Mouse (Mus musculus) spleen, adult 18-20 months (tissue): ENCODE data around the gene Afmid.
"Not testable (repeated sequence)": the region's sequence is repeated elsewhere in the genome, so short reads cannot be mapped to it uniquely, and the experiment has no call there.

ENCODE experiments used
- DNase-seq, 2 experiments: peaks; one replicate each; pipeline ENCODE4 v3.0.0; 2022; ENCODE audit warnings: mixed read lengths in 2 of 2

The Afmid gene

GRCm38 (mm10) chr11:117796954-117797353, 28.8 kb upstream of the Afmid start:
- DNase-seq = no peak

DNA sequence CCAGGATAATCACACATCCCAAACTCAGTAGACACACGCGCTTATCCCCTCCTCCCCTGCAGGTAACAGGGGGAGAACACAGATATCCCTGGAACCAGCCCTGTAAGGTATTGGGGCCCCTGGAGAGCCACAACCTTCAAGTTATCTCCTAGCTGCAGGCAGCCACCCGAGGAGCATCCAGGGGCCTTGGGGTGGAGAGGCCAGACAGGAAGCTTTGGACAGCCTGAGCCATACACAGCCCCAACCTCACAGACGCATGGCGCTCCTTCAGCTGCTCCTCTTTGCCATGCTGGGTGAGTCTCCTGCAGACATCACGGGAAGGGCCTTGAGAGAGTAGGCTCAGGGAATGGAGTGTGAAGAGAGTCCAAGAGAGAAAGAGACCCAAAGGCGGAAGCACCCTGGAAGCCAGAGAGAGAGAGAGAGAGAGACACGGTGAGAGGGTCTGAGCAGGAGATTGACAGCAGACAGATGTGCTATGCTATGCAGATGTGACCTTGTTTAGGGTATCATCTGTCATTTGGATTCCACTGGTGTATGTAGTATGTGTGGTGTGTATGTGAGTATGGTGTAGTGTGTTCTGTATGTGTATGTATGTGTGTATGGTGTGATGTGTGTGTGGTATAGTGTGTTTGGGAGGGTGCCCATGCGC, 28.1 kb upstream of the Afmid start, which contains the start of gene 6030468B19Rik:
6030468B19Rik (plus strand) TSS at position 150 of the 649 bp plus-strand sequence.
- DNase-seq = no peak

- no peak for DNase-seq
Observed at GRCm38 (mm10) chr11:117798160-117798541, 27.6 kb upstream of the Afmid start.

DNA sequence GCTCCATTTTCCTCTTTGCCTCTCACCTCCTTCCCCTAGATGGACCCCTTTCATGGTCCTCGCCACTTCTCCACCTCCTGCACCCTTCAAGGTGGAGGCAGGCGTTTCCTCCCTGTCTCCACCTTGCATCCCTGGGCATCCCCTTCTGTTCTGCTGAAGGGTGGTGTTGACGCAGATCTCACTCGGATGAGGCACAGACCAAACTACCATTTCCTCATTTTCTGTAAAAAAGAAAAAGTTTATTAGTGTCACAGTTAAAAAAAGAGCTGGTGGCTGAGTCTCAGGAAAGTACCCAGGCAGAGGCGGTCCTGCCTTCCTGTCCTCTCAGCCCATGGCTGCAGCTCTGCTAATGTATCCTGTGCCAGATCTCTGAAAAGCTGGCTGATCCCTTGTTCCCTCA, 26.6 kb upstream of the Afmid start:
- DNase-seq = no peak

GRCm38 (mm10) chr11:117800038-117800437, 25.7 kb upstream of the Afmid start:
- no peak for DNase-seq

DNA sequence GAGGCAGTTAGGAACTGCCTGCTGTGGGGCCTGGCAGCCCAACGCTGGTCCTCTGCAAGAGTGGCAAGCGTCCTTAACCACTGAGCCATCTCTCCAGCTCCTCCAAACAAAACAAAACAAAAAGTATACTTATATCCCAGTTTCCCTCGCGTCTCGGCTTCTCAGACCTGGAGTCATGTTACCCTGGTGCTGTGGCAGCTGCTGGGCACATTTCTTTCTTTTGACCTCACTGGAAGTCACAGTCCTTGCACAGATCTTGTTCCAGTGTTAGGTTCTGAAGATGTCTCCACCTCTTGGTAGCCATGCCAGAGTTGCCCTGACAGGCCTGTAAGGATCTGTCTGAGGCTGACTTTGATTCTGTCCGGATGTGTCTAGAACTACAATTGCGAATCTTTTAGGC, 24.1 kb upstream of the Afmid start:
- DNase-seq = no peak

GRCm38 (mm10) chr11:117803166-117803688, 22.5 kb upstream of the Afmid start:
- no peak for DNase-seq

- DNase-seq = no peak
Observed at GRCm38 (mm10) chr11:117806781-117807180, 18.9 kb upstream of the Afmid start.

- DNase-seq = peak; percentile 66 to 82
Observed at GRCm38 (mm10) chr11:117809407-117810311, 16.1 kb upstream of the Afmid start, which contains the start of the genes Gm20708 and Syngr2. Gene Gm20708 (plus strand): TSS chr11:117809668. Gene Syngr2 (plus strand): TSS chr11:117809668.

GRCm38 (mm10) chr11:117810401-117811046, 15.2 kb upstream of the Afmid start:
- peak; percentile 66 to 76 for DNase-seq

- no peak for DNase-seq
Observed at GRCm38 (mm10) chr11:117813867-117814266, 11.9 kb upstream of the Afmid start.

GRCm38 (mm10) chr11:117814704-117815366, 10.9 kb upstream of the Afmid start:
- DNase-seq = no peak

DNA sequence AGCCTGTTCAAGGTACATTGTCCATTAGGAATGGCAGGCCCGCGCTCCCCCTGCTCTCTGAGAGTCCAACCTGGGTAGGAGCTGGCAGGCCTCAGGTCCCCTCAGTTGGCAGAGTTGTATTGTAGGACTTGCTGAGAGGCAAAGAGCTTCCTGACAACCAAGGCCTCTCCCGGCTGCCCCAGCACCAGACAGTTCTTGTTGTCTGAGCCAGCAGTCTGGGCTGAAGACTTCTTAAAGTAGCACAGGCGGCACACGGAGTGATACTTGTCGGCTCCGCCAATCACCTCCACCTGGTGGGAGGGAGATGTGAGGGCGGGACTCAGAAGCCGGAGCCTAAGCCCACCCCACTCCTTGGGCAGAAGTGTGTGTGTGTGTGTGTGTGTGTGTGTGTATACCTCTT, 9.9 kb upstream of the Afmid start:
- DNase-seq = not testable (repeated sequence)

DNA sequence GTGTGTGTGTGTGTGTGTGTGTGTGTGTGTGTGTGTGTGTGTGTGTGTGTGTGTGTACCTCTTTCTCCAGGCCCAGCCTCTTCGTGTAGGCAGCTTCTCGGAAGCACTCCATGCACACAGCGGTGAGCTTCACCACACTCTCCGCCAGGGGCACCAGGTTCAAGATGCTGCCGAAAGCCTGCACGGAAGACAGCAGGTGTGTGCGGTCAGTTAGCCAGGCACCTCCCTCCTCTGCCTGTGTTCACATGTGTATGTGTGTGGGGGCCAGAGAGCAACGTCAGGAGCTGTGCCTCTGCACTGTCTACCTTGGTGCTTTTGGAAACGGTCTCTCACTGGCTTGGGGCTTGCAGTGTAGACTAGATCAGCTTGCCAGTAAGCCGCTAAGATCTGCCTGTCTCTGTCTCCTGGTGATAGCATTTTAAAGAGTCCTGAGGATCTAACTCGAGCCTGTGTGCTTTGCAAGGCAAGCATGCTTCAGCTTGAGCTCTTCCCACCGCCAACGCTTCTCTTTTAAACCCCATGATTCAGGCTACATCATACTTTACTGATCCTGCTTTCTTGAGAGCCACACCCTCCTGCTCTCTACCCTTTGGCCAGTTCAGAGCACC, 9.2 kb upstream of the Afmid start:
- DNase-seq = no peak

DNA sequence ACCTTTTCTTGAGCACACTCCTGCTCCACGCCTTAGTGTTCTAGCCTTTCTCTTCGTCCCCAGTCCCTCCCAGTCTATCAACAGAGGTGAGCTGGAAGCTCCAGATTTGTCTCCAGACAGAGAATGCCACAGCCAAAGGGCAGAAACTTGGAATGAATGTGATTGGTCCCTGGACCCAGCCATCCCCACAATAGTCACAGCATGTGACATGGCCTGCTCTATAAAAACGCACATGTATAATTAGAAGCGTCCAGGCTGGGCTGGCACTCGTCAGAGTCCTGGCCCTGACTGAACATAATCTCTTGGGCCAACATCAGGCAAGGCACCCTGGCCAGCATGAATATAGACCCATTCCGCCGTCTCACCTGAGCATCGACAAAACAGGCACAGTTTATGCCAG, 6.6 kb upstream of the Afmid start:
- DNase-seq = no peak

- DNase-seq = no peak
Observed at GRCm38 (mm10) chr11:117820173-117820572, 5.6 kb upstream of the Afmid start.

DNA sequence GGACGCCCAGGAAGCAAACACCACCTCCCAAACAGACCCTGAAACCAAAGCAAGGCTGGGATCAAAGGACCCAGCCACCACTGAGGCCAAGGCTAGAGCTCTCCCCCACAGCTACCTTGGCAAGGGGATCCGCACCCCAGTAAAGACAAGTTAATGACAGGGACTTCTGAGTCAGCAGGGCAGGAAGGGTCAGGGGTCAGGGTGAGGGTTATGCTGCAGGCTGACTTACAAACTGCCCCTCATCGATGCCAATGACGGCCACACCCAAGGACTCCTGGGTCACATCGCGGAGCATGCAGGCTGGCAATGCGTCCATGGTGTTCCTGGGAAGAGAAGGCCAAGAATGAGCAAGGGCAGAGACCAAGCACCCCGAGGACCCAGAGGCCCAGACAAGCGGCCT, 3.9 kb upstream of the Afmid start:
- DNase-seq = no peak

DNA sequence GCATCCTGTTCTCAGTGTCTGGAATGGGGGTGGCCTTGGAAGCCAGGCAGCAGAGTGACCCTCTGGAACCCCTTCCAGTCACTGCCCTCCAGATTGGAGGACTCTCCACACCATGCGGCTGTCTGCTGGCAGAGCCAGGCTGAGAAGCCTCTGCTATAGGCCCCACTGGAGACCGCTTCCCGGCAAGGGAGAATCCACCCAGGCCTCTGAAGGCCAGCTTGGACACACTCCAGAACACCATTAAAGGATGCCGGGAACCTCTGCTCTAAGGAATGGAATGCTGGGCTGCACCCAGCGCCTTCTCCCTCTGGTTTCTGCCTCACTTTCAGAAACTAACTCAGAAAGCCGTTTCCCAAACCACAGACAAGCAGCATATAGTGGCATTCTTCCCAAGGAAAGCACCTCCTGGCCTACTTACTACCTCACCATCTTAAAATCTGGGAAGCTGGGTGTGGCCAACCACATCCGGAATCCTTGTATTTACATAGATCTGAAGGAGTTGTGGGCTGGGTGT, 2.9 kb upstream of the Afmid start:
- no peak for DNase-seq

- DNase-seq = no peak
Observed at GRCm38 (mm10) chr11:117823411-117823810, 2.3 kb upstream of the Afmid start.

GRCm38 (mm10) chr11:117824060-117824969, 1.4 kb upstream of the Afmid start:
- DNase-seq = peak; percentile 63 to 78

GRCm38 (mm10) chr11:117826164-117826563, 440 bp downstream of the Afmid start:
- no peak for DNase-seq
